Mouse (Mus musculus) left cerebral cortex, adult 9 months (tissue): ENCODE measurements around the gene Ccpg1.
A peak's percentile ranks its signal among the peaks of the same experiment; 100 is the strongest.

Experiments used
- DNase-seq, 2 experiments: peaks; one replicate each; pipeline ENCODE4 v3.0.0; 2022; ENCODE audit warnings: low spot score in 2 of 2

The Ccpg1 gene

GRCm38 (mm10) chr9:72985250-72986220 is at the start of gene Ccpg1, which contains the start of gene Ccpg1os:
Gene Ccpg1 (plus strand): TSS chr9:72985429.
Gene Ccpg1os (minus strand): TSS chr9:72985382.
- peak; percentile 96 to 99 for DNase-seq

GRCm38 (mm10) chr9:72936301-72936700 is 48.9 kb upstream of the Ccpg1 start:
- no peak for DNase-seq

- DNase-seq = no peak
These were observed 41.8 kb upstream of the Ccpg1 start for GRCm38 (mm10) chr9:72943424-72943823.

GRCm38 (mm10) chr9:72944286-72944685 is 40.9 kb upstream of the Ccpg1 start:
- DNase-seq = no peak

- DNase-seq = no peak
These were observed 38.2 kb upstream of the Ccpg1 start for GRCm38 (mm10) chr9:72947010-72947409.

- no peak for DNase-seq
These were observed 35.7 kb upstream of the Ccpg1 start for GRCm38 (mm10) chr9:72949572-72949971.

GRCm38 (mm10) chr9:72954746-72955145 is 30.5 kb upstream of the Ccpg1 start:
- DNase-seq = no peak

GRCm38 (mm10) chr9:72955546-72955945 is 29.7 kb upstream of the Ccpg1 start:
- peak in 1 of 2 experiments; percentile 38 for DNase-seq

- DNase-seq = peak; percentile 43 to 76
These were observed 26.4 kb upstream of the Ccpg1 start, which contains the start of the genes Dyx1c1 and Gm44503 for GRCm38 (mm10) chr9:72958521-72959450. Gene Dyx1c1 (plus strand): TSS chr9:72958785. Gene Gm44503 (plus strand): TSS chr9:72958852.

GRCm38 (mm10) chr9:72961346-72961745 is 23.9 kb upstream of the Ccpg1 start:
- no peak for DNase-seq

- DNase-seq = no peak
These were observed 23.3 kb upstream of the Ccpg1 start for GRCm38 (mm10) chr9:72961959-72962358.

GRCm38 (mm10) chr9:72968349-72969061 is 16.7 kb upstream of the Ccpg1 start:
- DNase-seq = peak; percentile 65 to 81

- DNase-seq = no peak
These were observed 15.4 kb upstream of the Ccpg1 start for GRCm38 (mm10) chr9:72969874-72970273.

- no peak for DNase-seq
These were observed 12.8 kb upstream of the Ccpg1 start for GRCm38 (mm10) chr9:72972435-72972834.

- no peak for DNase-seq
These were observed 12.2 kb upstream of the Ccpg1 start for GRCm38 (mm10) chr9:72972984-72973383.

GRCm38 (mm10) chr9:72974734-72975133 is 10.5 kb upstream of the Ccpg1 start:
- no peak for DNase-seq

- no peak for DNase-seq
These were observed 10.0 kb upstream of the Ccpg1 start for GRCm38 (mm10) chr9:72975242-72975641.

- DNase-seq = no peak
These were observed 2.2 kb upstream of the Ccpg1 start for GRCm38 (mm10) chr9:72983066-72983465.

GRCm38 (mm10) chr9:72987703-72988102 is 2.5 kb downstream of the Ccpg1 start:
- no peak for DNase-seq

- DNase-seq = no peak
These were observed 3.5 kb downstream of the Ccpg1 start for GRCm38 (mm10) chr9:72988706-72989105.

GRCm38 (mm10) chr9:72991420-72991819 is 6.2 kb downstream of the Ccpg1 start:
- no peak for DNase-seq
